Mouse (Mus musculus) thymus, postnatal 14 days (tissue): ENCODE data around the gene Lgr6.
"Not testable (repeated sequence)": the region's sequence is repeated elsewhere in the genome, so short reads cannot be mapped to it uniquely, and the experiment has no call there.

Source experiments
- DNase-seq: peaks from one replicate; pipeline ENCODE4 v3.0.0; 2021

Gene Lgr6

DNA sequence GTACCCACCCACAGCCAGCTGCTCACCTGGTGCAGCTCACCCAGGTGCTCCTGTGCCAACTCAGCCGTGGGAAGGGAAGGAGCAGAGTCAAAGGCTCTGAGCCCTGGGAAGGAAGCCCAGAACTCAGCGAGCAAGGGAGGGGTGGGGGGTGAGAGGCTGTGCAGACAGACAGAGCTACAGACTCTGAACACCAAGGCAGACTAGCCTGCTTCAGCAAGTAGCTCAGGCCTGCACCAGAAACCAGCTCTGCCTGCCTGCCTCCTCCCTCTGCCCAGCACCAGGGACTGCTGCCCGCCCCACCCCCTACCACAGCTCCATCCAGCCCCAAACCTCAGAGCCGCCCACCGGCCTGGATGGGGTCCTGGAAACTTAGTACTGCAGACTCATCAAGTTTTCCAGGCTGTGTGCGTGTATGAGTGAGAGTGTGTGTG, 22.9 kb upstream of the Lgr6 start:
- peak; percentile 62 for DNase-seq

DNA sequence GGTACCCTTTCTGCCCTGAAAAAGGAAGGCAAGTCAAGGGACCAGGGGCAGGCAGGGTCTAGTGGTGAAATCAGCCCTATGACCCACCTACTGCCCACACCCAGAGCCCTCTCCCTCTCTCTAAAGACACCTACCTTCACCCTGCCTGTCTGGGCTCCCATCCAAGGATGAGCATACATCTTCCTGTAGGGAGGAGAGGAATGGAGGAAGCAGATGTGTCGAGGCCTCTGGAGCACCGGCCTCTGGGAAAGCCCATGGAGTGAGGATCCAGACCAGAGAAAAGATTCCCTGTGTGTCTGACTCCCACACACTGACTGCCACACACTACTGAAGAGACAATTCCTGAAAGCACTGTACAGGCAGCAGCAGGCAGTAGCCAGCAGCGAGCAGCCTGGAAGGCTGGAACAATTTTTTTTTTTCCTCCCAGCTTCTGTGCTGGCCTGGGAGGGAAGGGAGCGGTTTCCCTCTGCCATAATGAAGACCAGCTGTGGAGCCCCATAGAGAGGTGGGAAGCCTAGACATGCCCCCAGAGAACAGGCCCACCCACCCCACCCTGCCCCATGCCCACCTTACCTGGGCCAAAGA, 21.5 kb upstream of the Lgr6 start:
- DNase-seq, result no peak

DNA sequence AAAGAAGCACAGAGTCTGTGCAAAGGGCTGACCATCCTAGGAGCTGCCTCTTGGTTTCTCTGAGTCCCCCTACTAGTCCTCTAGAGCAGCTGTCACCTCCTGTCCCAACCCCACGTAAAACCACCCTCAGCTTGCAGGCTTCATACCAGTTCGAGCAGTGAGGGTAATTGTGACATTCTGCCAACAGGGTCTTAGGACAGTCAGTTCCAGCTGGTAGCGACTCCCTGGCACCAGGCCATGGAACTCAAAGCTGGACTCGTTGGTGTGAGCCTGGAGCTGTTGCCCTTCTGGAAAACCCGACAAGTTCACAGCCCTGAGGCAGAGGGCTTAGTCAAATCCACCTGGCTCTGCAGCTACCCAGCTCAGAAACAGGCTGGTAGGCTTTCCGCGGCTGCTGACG, 20.9 kb upstream of the Lgr6 start:
- DNase-seq, result no peak

DNA sequence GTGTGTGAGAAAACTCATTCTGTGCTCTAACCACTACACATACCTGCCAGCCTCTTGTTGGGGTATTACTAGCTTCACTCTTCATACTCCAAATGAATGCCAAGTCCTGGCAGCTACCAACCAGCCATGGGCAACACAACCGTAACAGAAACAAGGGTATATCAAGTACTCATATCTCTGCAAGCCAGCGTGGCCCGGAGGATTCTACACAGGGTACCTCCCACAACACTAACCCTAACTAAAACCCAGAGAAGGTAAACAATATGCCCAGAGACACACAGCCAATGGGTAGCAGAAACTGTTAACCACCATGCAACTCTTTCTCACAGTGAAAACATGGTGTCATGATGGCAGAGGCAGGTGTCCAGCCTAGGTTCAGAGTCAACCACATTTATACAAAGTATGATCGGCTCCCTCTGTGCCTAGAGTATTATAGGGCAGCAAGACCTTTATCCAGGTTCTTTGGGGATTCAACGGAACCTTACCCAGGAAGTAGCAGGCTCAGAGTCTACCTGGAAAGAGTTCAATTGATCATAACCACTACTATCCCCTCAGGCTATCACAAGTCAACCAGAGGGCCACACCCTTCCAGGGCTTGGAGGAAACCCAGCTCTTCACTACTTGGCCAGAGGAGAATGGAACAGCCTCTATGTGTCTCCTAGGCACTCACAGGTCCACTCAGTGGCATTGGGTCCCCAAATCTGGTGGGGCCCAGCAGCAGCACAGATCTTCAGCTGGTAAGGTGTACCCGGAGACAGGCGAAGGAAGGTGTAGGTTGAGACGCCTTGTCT, 19.7 kb upstream of the Lgr6 start:
- no peak for DNase-seq

- DNase-seq, result peak; percentile 73
These were observed 7.6 kb upstream of the Lgr6 start for GRCm38 (mm10) chr1:135112661-135113060.

DNA sequence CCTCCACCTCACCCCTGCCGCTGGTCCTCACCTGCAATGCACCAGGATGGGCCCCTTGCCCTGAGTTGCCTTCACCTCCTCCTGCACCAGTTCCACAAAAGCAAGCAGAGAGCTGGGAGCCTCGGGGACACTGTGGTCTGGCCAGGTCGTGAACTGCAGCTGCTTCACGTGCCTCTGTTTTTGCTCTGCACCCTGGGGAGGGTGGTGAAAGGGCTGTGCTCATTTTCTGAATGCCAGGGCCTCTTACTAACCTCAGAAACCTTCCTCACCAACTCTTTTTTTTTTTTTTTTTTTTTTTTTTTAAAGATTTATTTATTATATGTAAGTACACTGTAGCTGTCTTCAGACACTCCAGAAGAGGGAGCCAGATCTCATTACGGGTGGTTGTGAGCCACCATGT, 6.2 kb upstream of the Lgr6 start:
- not testable (repeated sequence) for DNase-seq

DNA sequence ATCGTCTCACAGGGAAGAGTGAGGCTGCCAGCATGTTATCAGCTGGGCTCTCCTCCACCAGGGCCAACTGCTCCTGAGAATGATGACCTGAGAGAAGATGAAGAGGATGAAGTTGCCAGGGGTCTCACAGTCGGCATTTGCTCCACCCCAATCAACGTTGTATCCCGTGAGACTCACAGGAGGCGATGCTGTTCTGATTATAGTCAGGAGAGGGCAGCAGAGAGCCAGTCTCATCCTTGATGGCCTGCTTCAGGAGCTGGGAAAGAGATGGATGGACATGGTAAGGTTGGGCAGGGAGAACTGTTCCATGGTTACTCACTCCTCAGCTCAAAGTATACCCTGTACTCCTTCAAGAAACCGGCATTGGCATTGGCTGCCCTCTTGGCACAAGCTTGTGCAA, 5.0 kb upstream of the Lgr6 start:
- DNase-seq, result peak; percentile 80

- peak; percentile 59 for DNase-seq
These were observed 3.5 kb upstream of the Lgr6 start for GRCm38 (mm10) chr1:135108611-135109010.

DNA sequence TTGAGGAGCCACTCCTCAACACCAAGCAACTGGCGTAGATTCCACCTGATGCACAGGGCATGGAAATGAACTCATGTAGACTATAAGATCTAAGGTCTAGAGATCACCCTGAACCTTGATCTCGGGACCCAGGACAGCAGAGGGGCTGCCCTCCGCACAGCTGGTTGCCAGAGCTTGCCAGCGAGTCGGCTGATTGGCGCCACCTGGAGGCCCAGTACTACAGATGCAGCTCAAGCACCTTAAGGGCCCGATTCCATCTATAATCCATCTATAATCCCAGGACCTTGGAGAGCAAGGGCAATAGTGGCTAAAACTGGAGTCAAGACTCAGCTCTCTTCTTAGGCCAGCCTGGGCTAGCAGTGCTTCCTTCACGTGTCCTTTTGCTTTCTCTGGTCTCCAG, 875 bp upstream of the Lgr6 start:
- peak; percentile 85 for DNase-seq

DNA sequence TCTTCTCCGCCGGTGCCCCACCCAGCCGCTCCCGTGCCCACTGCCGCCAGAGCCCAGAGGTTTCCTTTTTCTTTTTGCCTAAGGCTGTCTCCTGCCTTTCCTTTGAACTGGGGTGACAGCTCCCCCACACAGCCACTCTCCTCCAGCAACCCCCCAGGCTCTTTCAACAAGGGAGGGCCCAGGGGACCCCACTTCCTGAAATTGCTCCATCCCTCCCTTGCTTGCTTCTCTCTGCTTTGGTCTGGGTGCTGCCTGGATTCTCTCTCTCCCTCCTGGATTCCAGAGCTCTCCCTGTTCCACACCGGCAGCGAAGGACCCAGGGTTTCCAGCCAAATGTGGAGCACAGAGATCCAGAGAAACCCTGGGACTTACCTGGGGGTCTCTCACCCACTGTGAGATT, 4.7 kb downstream of the Lgr6 start:
- DNase-seq, result no peak

DNA sequence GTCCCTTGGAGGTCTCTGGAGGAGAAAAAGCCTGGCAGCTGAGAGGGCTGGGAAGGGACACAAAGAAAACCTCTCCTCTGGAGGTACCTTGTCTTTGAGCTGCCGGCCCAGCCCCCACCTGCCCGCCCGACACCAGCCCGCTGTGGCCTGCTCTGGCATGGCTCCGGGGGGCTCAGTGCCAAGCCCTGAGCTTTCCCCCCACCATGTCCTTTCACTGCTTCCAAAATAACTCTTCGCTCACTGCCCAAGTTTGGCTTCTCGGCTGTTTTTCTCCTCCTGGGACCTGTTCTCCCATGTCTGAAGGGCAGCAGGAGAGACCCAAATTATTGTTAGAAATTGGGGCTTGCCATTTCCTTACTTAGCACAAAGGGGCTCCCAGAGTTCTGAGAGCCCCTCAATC, 6.6 kb downstream of the Lgr6 start:
- DNase-seq, result no peak

GRCm38 (mm10) chr1:135097441-135097840, 7.6 kb downstream of the Lgr6 start:
- DNase-seq, result no peak

DNA sequence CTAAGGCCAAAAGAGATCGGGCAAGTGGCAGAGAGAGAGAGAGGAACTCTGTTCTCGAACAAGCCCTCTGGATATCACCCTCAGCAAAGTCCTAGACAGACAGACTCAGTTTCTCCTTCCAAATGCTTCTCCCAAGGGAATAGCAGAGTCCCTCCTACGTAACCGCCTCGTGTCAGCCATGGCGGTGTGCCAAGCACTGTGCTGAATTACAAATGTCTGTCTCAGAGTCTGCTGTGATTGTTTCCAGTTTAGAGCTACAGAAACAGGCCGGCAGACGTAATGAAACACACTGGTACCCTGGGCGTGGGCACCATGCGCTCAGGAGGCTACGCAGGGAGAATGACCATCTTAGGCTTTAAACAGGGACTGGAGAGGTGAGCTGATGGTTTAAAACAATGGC, 8.8 kb downstream of the Lgr6 start:
- DNase-seq, result no peak

GRCm38 (mm10) chr1:135095189-135095588, 9.9 kb downstream of the Lgr6 start:
- no peak for DNase-seq

- DNase-seq, result peak; percentile 41
These were observed 10.4 kb downstream of the Lgr6 start for GRCm38 (mm10) chr1:135094723-135095122.

GRCm38 (mm10) chr1:135090914-135091313, 14.2 kb downstream of the Lgr6 start:
- DNase-seq, result no peak

DNA sequence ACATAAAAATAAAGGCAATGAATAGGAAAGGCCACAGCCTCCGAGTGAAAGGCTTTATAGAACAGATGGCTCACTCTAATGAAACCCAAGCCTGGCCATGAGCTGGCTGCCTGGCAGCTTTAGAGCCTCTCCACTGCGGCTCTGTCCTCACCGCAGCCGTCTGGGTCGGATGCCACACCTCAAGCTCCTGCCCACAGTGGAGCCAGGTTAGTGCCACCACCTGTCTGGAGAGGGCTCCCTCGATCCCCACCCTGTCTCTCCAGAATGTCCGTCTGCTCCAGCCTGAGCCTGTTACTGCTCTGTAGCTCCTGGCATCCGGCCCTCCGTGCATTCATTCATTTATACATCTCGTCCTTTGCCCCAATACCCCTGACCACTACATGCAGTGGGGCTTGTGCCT, 15.4 kb downstream of the Lgr6 start:
- no peak for DNase-seq

DNA sequence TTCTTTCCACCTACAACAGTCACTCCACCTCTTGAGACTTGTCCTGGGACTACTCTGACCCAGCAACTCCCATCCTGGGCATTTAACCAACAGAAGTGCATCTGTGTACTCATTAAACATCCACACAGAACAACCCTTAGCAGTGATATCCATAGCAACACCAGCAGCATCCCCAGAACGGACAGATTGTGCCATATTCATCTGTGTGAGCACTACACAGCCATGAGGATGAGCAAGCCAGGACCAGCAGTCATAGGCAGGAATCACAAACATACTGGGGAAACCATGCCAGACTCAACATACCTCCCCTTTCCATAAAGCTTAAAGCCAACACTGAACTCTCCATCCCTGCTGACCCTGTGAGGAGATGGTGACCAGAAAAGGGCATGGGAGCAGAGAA, 17.7 kb downstream of the Lgr6 start:
- no peak for DNase-seq

- peak; percentile 69 for DNase-seq
These were observed 19.1 kb downstream of the Lgr6 start for GRCm38 (mm10) chr1:135086015-135086414.

GRCm38 (mm10) chr1:135085296-135085871, 19.7 kb downstream of the Lgr6 start:
- DNase-seq, result peak; percentile 73

GRCm38 (mm10) chr1:135083465-135083864, 21.6 kb downstream of the Lgr6 start:
- no peak for DNase-seq

DNA sequence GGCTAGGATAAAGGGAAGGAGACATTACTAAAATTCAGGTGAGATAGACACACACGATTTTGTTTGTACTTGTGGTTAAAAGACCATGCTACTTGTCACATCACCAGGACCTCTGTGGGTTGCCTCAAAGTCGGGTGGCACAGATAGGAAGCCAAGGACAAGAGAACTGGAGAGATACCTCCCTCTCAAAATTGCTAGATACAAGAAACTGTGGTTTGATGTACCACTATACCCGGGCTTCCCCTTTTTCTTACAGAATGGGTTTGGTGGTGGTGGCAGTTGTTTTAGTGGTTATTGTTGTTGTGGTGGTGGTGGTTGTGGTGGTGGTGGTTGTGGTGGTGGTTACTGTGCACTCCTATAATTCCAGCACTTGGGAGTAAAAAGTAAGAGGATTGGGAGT, 22.8 kb downstream of the Lgr6 start:
- no peak for DNase-seq

DNA sequence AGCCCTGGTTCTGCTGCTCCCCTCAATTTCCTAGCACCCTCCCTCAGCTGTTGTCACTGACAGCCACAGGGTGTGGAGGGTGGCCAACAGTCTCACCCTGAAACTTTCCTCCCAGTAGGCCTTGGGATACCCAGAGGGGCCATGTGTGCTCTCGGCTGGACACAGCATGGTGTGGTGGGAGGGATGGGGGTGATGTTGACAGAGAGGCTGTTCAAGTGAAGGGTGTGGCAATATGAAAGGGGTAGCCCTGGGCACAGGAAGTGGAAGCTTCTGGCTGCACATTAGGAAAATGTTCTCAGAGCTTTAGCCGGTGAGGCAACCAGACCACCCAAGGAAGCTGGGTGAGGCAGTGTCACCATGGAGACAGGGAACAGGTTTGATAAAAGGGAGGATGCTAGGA, 26.1 kb downstream of the Lgr6 start:
- no peak for DNase-seq

- DNase-seq, result no peak
These were observed 28.6 kb downstream of the Lgr6 start for GRCm38 (mm10) chr1:135076470-135076869.
